Mouse (Mus musculus): ENCODE results near the gene Cobll1.

The Cobll1 gene

GRCm38 (mm10) chr2:65145421-65146117, 93.6 kb downstream of the Cobll1 start:
- peak; percentile 62 to 75 for DNase-seq

- DNase-seq, result no peak
Measured at GRCm38 (mm10) chr2:65141093-65141661, 98.0 kb downstream of the Cobll1 start.

GRCm38 (mm10) chr2:65140330-65140922, 98.8 kb downstream of the Cobll1 start:
- DNase-seq, result no peak

GRCm38 (mm10) chr2:65139606-65140329, 99.4 kb downstream of the Cobll1 start:
- no peak for DNase-seq

DNA sequence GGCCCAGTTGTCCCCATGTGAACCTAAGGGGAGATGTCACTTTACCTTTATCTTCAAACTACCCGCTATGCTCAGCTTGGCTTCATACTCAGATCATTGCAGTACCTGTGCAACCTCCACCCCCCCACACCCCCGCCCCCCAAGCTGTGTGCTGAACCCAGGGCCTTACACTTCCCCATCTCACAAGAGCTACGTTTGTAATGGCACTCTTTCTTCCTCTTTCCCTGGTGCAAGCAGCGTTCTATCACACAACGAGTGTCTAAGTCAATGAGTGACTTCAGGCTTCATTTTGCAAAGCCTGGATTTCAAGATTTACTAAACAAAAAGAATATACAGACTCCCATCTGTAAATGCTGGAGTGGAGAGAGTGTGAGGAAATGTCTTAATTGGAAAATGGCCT, 100.2 kb downstream of the Cobll1 start:
- DNase-seq, result no peak

- no peak for DNase-seq
Measured at GRCm38 (mm10) chr2:65126141-65126783, 112.9 kb downstream of the Cobll1 start.

DNA sequence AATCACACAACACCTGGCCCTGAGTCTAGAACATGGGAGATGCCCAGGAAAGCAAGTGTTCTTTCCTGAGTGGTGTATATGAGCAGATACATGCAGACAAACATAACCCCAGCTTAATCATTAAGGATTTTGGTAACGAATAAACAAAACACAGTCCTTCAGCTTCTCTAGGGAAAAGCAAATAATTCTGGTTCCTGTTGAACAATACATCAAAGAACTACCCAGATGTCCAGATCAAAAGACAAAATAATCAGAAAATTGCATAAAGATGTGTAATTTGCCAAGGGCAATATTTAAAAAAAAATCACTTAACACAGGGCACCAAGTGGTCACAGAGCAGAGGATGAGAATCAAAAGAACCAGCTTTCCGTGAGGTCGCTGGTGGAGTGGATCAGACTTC, 115.5 kb downstream of the Cobll1 start:
- no peak for DNase-seq

DNA sequence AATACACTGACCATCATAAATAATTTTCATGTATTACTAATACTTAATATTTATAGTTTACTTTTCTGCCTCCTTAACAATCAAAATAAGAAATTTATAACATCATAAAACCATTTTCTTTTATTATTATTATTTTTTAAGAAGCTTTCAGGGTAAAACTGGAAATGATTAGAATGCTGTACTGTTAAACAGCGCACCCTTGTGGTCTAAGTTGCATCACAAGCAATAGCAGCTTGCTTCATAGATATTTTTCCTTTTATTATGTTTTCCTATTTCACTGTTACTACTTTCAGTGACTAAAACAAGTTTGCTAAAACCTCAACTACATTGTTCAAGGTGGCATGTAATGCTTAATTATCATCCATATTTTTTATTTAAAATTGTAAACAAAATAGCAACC, 117.8 kb downstream of the Cobll1 start:
- DNase-seq, result peak in 1 of 2 experiments; percentile 78

DNA sequence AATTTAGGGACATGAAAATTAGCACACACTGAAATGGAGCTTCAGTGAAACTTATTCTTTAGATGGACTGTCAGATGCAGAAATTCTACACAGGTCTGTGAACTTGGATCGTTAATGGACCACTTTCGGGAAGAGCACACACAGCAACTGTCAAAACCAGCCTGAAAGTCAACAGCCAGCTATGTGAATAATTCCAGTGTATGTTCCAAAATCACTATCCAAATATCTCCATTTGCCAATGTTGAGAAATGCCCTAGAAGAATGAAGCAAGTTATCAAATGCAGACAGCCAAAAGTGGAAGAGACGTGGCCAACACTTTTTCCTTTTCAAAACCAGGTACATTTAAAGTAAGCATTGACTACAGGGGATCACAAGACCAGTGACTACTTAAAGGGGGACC, 118.2 kb downstream of the Cobll1 start:
- no peak for DNase-seq

- DNase-seq, result no peak
Measured at GRCm38 (mm10) chr2:65120112-65120511, 119.1 kb downstream of the Cobll1 start.

- DNase-seq, result no peak
Measured at GRCm38 (mm10) chr2:65119667-65120066, 119.5 kb downstream of the Cobll1 start.

DNA sequence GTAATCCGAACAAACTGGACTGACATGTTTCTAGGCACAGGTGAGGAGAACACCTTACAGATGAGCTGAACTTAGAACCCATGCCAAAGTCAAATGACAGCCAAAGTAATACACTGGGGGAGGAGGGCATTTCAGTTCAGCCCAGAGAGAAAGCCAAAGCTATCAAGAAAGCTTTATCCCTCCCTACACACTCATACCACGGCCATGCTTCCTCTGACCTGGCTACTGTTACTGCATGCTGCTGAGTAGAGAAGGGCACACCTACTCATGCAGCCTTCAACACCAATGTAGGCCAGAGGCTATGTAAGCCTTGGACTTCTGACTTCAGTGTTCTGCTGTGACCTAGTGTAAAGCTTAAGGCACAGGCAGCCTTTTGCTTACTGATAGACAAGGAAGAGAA, 120.1 kb downstream of the Cobll1 start:
- DNase-seq, result no peak

DNA sequence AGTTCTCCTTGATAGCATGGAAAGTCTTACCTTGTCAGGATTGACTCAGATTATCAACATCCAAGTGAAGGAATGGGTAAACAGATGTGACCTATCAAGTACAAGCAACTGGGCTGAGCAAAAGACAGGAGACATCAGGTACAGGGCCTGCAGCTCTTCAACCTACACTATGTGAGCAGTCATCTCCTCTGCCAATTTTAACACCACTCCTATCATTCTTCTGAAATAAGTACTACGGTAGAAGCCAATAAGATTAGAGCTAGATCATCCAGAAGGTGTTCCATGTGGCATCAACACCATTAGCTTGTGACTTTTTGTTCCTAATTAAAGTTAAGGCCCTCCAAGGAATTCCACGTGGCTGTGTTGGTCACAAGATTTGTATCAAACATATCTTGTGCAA, 121.3 kb downstream of the Cobll1 start:
- no peak for DNase-seq

- peak in 1 of 2 experiments; percentile 20 for DNase-seq
Measured at GRCm38 (mm10) chr2:65116428-65117125, 122.6 kb downstream of the Cobll1 start.

GRCm38 (mm10) chr2:65113191-65113590, 126.0 kb downstream of the Cobll1 start:
- no peak for DNase-seq

GRCm38 (mm10) chr2:65104569-65104968, 134.6 kb downstream of the Cobll1 start:
- no peak for DNase-seq

DNA sequence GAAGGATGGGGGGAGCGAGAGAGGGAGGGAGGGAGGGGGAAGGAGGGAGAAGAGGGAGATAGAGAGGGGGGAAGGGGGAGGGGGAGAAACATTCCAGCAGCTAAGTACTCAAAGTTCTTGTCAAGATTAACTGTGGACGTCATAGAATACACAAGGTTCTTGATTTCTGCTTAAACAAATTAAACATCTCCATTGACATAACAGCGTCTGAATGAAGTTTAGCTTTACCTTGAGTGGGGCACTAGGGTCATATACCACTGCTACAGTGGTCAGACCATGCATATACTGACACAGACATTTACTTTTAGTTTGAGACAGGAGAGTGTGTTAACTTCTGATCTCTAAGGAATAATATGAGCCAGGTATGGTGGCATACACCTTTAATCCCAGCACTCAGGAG, 135.4 kb downstream of the Cobll1 start:
- no peak for DNase-seq

- DNase-seq, result no peak
Measured at GRCm38 (mm10) chr2:65101388-65101787, 137.8 kb downstream of the Cobll1 start.

DNA sequence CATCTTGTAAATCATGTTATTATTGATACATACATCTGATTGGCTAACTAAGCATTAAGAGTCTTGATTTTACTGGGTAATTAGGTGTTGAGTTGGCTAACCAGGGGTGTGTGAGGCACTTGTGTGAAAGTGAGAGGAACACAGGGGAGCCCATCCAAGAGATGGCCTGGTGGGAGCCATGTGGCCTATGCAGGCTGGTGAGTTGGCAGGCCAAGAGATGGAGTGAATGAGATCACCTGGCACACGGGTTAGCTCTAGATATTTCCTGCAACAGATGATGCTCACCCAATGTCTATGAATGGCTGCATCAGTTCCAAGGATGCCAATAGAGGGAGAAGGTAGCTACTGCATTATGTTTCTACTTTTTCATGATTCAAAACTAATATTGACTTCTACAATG, 139.2 kb downstream of the Cobll1 start:
- DNase-seq, result no peak

DNA sequence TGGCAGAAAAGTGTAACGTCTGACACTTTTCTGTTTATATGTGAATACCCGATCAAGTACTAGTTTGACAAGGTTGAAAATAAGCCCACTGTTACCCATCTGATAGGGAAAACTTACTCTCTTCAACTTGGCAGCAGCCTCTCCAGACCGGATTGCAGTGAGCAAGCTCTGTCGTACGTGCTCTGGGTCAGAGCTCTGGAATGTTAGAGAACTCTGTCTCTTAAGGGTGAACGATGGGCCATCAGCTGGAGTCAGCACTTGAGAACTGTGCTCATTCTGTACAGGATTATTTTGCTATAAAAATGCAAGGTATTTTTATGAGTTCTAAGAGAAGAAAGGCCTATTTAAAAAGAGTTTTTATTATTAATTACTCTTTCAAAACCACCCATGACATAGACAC, 143.6 kb downstream of the Cobll1 start:
- no peak for DNase-seq

- DNase-seq, result no peak
Measured at GRCm38 (mm10) chr2:65093990-65094389, 145.2 kb downstream of the Cobll1 start.

DNA sequence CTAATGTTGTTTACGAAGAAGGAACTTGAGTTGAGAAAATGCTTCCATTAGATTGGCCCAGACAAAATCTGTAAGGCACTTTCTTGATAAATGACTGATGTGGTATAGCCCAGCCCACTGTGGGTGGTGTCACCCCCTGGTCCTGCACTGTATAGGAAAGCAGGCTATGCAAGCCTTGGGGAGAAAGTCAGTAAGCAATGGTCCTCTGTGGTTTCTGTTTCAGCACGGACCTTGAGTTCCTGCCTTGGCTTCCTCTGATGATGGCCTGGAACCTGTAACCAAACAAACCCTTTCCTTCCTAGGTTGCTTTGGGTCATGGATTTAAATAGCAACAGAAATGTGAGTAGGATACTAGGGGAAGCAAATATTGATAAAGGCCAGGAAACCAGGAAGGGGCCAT, 148.2 kb downstream of the Cobll1 start:
- DNase-seq, result no peak

- DNase-seq, result no peak
Measured at GRCm38 (mm10) chr2:65087197-65087596, 152.0 kb downstream of the Cobll1 start.

Data from kidney, postnatal 25 days (tissue).